Mouse (Mus musculus): ENCODE measurements at regions not wholly inside any gene's neighbourhood (a gene's known extent, or its start where the extent isn't known, plus 50 kb on each side); places are given as distances from the start of the nearest gene placed in this dataset.

DNA sequence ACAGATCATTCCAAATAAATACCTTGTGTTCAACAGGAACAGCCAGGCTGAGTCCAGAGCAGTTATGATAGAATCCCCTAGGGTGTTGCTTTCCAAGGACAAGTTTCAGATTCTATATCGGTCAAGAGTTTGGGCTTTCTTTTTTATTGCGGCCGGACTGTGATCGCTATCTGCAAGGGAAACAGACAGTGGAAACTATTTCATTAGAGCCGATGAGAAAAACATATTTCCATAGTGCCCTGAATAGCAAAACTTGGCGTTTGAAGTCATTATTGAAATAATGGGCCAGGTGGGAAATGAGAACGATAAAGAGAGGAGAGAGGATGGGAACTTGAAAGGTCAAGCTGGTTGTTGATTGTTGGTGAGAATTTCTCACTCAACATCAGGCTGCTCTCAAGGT is 282.4 kb upstream of the Gm12728 start:
- H3K4me2 ChIP-seq, result no peak overlapping the region
- no peak overlapping the region for H3K4me3 ChIP-seq
- no peaks in the 10 kb centered on the region for H3K36me3 ChIP-seq (ENCODE audit: poor library complexity, severe bottlenecking)
- no peaks in the 10 kb centered on the region for H3K9me3 ChIP-seq (replicated peaks)
- H3K27me3 ChIP-seq, result no peaks in the 10 kb centered on the region
- no peak for ATAC-seq
- H3K27ac ChIP-seq, result no peak overlapping the region
- no peaks in the 10 kb centered on the region for H3K4me1 ChIP-seq
- WGBS, result 91% methylated on average over 7 of the region's 7 CpGs
- H3K9ac ChIP-seq, result no peak overlapping the region

DNA sequence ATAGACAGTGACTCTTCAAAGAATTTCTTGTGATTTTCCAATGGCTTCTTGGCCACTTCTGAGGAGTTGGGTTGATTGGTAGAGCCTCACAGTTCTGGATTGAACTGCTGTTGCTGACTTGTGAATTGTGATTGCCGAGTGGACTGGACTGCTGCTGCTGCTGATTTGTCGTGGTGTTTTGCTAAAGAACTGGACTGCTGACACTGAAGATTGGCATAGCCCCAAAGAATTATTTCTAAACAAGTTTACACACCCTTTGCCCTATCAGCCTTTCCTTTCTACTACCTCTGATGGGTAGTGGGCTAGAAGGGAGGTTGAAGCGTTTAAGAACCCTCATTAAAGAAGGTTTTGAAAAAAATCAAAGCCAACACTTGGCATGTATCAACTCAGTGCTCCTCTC is 280.6 kb upstream of the Gm12728 start:
- Histone ChIP-seq H3K4me2 (no peak overlapping the region), H3K9me3 (replicated peaks) (no peaks in the 10 kb centered on the region), H3K4me3 (no peak overlapping the region), H3K36me3 (ENCODE audit: poor library complexity, severe bottlenecking) (no peaks in the 10 kb centered on the region), H3K4me1 (no peaks in the 10 kb centered on the region), H3K27me3 (no peaks in the 10 kb centered on the region), H3K27ac (no peak overlapping the region), H3K9ac (no peak overlapping the region)
- WGBS, result 91% methylated on average over 3 of the region's 3 CpGs
- no peak for ATAC-seq

DNA sequence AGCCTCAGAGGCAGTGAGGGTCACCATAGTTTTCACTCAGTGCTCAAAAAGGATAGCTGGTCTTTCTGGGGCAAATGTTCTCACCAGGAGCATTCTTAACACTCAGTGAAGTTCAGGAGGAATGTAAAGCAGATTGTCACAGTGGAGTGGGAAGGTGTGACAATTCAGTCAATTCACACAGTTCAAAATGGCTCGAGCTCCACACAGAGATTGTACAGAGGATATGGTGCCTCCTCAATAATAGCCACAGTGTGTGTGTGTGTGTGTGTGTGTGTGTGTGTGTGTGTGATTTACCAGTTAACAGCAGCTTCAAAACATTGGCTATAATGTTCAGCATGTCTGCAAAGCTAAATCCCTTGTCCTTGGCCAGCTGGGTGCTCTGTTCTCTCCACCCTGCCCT is 279.3 kb upstream of the Gm12728 start:
- Histone ChIP-seq H3K4me3 (no peak overlapping the region), H3K27ac (no peak overlapping the region), H3K9me3 (replicated peaks) (no peaks in the 10 kb centered on the region), H3K36me3 (ENCODE audit: poor library complexity, severe bottlenecking) (no peaks in the 10 kb centered on the region), H3K9ac (no peak overlapping the region), H3K4me2 (no peak overlapping the region), H3K4me1 (no peaks in the 10 kb centered on the region), H3K27me3 (no peaks in the 10 kb centered on the region)
- WGBS, result 85% methylated on average over 1 of the region's 1 CpGs
- no peak for ATAC-seq

DNA sequence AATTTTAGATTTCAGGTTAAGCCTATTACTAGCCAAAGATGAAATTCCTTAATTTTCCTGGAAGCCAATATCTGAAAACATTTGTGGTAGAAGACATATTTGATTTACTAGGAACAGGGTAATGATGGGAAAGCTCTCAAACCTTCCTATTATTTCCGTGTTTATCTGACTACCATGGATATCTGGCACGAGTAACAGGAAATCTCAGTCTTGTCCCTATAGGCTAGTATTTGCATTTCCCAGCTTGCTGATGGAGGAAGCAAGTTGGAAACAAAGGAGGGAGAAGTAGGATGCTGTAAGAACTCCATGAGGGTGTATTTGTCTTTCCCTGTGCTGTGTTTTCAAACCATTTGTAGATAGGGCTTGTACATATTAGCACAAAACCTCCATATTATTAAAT is 264.5 kb upstream of the Gm12728 start:
- Histone ChIP-seq H3K27me3 (no peaks in the 10 kb centered on the region), H3K9ac (no peak overlapping the region), H3K27ac (no peak overlapping the region), H3K36me3 (ENCODE audit: poor library complexity, severe bottlenecking) (no peaks in the 10 kb centered on the region), H3K4me3 (no peak overlapping the region), H3K4me1 (no peaks in the 10 kb centered on the region), H3K9me3 (replicated peaks) (no peaks in the 10 kb centered on the region), H3K4me2 (no peak overlapping the region)
- ATAC-seq, result no peak
- 76% methylated on average over 2 of the region's 2 CpGs for WGBS

DNA sequence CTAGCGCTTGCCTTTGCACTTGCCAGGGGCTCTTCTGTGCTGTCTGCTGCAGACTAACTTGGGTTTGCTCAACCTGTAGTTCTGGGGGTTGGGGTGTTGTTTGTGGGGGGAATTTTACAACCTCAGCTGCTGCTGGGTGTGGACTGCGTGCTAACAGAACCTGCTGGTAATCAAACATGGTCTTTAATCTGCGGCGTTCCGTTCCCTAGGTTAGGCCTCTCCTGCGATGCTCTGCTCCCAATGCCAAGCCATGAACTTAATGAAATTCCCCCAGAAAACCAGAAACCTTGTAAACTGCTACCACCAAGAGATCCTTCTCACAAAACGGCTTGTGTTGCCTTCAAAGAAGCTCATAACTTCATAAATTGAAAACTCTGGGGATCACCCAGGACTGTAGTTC is 262.9 kb upstream of the Gm12728 start:
- H3K4me1 ChIP-seq, result no peaks in the 10 kb centered on the region
- no peak overlapping the region for H3K27ac ChIP-seq
- H3K4me3 ChIP-seq, result no peak overlapping the region
- H3K9ac ChIP-seq, result no peak overlapping the region
- ATAC-seq, result no peak
- H3K4me2 ChIP-seq, result no peak overlapping the region
- no peaks in the 10 kb centered on the region for H3K27me3 ChIP-seq
- no peaks in the 10 kb centered on the region for H3K9me3 ChIP-seq (replicated peaks)
- WGBS, result 93% methylated on average over 7 of the region's 7 CpGs
- H3K36me3 ChIP-seq (ENCODE audit: poor library complexity, severe bottlenecking), result no peaks in the 10 kb centered on the region

DNA sequence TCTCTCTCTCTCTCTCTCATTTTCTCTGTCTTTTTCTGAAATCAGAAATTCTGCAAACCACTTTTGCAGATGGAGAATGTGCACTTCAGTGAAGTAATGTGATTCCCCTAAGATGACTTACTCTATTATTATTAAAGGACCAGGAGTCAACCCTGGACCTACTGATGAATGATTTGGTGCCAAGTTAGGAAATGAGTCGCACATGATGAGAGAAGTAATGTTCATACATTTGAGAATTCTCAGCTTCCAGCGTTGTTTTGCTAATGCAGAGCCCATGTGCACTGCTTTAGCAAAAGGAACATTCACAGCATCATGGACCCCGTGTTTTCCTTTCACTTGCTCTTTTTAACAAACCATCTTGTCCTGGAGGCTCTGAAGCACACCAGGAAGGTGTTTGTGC is 262.4 kb upstream of the Gm12728 start:
- 83% methylated on average over 3 of the region's 3 CpGs for WGBS
- H3K9me3 ChIP-seq (replicated peaks), result no peaks in the 10 kb centered on the region
- no peak overlapping the region for H3K4me2 ChIP-seq
- ATAC-seq, result no peak
- no peaks in the 10 kb centered on the region for H3K4me1 ChIP-seq
- no peak overlapping the region for H3K27ac ChIP-seq
- H3K9ac ChIP-seq, result no peak overlapping the region
- no peaks in the 10 kb centered on the region for H3K27me3 ChIP-seq
- no peaks in the 10 kb centered on the region for H3K36me3 ChIP-seq (ENCODE audit: poor library complexity, severe bottlenecking)
- H3K4me3 ChIP-seq, result no peak overlapping the region

DNA sequence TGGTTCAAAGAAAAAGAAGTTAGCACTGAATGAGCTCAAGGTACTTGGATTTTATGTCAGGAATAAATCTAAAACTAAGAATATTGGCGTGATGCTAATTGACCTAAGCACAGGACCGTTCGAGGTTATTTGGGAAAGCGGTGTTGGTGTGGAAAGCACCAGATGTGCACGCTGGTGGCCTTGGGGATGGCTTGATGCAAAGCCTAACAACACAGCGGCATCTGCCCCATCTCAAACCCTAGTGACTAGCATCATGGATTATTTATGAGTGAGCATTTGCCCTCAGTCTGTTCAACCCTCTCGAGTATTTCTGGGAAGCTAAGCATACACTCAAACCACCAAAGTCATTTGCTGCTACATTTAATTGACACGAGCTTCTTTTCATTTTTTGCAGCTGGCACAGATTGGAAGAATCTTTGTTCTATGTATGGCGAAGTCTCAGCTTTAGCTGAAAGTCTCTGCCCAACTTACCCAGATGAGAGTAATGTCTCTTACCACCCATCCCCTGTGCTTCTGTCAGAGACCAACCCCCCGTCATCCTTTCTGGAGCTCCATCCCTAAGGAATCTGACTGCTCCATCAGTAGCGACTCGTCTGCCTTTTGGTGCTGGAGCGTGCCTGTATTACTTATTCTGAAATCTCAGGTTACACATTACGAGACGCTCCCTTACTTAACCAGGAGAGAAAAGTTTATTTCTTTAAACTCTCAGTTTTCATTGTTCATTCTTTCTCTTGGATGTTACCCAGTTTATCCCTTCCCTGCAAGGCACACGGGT is 257.8 kb upstream of the Gm12728 start:
- no peak overlapping the region for H3K9ac ChIP-seq
- ATAC-seq, result no peak
- no peaks in the 10 kb centered on the region for H3K4me1 ChIP-seq
- H3K4me3 ChIP-seq, result no peak overlapping the region
- no peak overlapping the region for H3K4me2 ChIP-seq
- no peaks in the 10 kb centered on the region for H3K9me3 ChIP-seq (replicated peaks)
- 79% methylated on average over 16 of the region's 16 CpGs for WGBS
- H3K36me3 ChIP-seq (ENCODE audit: poor library complexity, severe bottlenecking), result no peaks in the 10 kb centered on the region
- H3K27me3 ChIP-seq, result no peaks in the 10 kb centered on the region
- H3K27ac ChIP-seq, result no peak overlapping the region

DNA sequence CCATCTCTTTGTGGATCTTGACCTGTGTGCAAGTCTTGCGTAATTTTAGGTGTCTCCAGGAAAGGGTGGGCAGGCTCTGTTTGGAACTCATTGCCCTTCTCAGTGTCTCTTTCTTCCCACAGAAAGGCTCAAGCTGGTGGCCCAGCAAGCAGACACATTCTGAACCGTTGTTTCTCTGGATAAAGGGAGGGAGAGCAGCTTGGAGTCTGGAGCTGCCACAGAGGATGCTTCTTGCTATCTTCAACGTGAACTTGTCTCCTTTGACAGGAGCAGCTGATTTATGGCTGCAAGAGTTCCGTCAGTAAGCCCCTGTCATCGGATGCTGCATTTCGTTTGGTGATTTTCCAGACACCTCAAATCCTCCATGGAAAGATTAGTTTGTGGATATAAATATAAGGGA is 254.2 kb upstream of the Gm12728 start:
- Histone ChIP-seq H3K36me3 (ENCODE audit: poor library complexity, severe bottlenecking) (no peaks in the 10 kb centered on the region), H3K4me3 (no peak overlapping the region), H3K9me3 (replicated peaks) (no peaks in the 10 kb centered on the region), H3K4me1 (no peaks in the 10 kb centered on the region), H3K27me3 (no peaks in the 10 kb centered on the region; the same call in 1 of the 2 replicates), H3K27ac (no peak overlapping the region), H3K4me2 (no peak overlapping the region), H3K9ac (no peak overlapping the region)
- no peak for ATAC-seq
- 89% methylated on average over 6 of the region's 6 CpGs for WGBS

DNA sequence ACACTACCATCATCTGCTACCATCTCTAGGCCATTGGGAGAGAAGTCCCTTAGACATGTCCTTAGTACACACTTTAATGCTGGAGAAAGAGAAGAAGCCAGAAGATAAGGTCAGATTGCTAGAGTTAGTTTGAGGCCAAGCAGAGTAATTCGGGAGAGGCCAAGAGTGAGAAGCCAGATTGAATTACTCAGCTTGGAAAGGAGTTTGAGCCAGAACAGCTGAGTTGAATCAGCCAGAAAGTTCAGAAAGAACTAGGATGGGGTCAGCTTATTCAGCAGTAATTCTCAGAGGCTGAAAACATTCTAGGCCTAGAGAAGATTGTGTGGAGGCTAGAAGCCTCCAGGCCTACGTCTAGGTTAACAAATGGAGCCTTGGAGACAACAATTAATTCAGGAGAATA is 244.2 kb upstream of the Gm12728 start:
- ATAC-seq, result no peak
- H3K27ac ChIP-seq, result no peak overlapping the region
- no peaks in the 10 kb centered on the region for H3K4me1 ChIP-seq
- no peaks in the 10 kb centered on the region for H3K36me3 ChIP-seq (ENCODE audit: poor library complexity, severe bottlenecking)
- no peaks in the 10 kb centered on the region for H3K27me3 ChIP-seq
- no peak overlapping the region for H3K4me3 ChIP-seq
- no peak overlapping the region for H3K4me2 ChIP-seq
- 84% methylated on average over 2 of the region's 2 CpGs for WGBS
- no peak overlapping the region for H3K9ac ChIP-seq
- H3K9me3 ChIP-seq (replicated peaks), result 0 out of 2 replicates have a peak, but pooled peaks cover 5% of the 10 kb centered on the region

DNA sequence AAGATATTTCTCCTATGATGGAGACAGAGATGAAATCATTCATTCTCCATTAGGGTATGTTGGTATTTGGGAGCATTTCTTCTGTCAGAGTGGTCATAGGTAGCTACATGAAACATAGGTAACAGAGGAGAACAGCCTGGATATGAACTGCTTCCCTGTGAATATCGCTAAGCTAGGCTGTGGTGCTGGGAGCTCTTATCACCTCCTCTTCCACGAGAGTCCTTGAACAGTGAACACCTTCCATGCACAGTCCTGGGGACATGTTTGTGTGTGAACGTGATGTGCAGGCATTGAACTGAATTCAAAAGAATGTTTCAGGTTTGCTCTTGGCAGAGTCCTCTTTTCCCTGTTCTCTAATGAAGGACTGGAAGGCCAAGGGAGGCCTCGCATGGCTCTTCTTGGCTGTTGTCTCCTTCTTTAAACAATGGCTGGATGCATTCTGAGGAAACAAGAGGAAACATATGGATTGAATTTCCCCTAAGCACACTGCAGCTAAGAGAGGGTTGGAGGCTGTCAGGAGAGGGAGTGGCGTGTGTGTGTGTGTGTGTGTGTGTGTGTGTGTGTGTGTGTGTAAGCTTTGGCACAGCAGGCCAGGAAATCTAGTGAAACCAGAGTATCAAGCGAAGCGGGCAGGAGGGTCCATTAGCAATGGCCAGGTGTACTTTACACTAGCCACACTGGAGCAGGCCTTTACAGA is 239.8 kb upstream of the Gm12728 start:
- Histone ChIP-seq H3K36me3 (ENCODE audit: poor library complexity, severe bottlenecking) (no peaks in the 10 kb centered on the region), H3K9me3 (replicated peaks) (0 out of 2 replicates have a peak, but pooled peaks cover 5% of the 10 kb centered on the region), H3K4me1 (no peaks in the 10 kb centered on the region), H3K9ac (no peak overlapping the region), H3K4me3 (no peak overlapping the region), H3K27ac (no peak overlapping the region), H3K4me2 (no peak overlapping the region), H3K27me3 (no peaks in the 10 kb centered on the region)
- WGBS, result 86% methylated on average over 7 of the region's 7 CpGs
- no peak for ATAC-seq

DNA sequence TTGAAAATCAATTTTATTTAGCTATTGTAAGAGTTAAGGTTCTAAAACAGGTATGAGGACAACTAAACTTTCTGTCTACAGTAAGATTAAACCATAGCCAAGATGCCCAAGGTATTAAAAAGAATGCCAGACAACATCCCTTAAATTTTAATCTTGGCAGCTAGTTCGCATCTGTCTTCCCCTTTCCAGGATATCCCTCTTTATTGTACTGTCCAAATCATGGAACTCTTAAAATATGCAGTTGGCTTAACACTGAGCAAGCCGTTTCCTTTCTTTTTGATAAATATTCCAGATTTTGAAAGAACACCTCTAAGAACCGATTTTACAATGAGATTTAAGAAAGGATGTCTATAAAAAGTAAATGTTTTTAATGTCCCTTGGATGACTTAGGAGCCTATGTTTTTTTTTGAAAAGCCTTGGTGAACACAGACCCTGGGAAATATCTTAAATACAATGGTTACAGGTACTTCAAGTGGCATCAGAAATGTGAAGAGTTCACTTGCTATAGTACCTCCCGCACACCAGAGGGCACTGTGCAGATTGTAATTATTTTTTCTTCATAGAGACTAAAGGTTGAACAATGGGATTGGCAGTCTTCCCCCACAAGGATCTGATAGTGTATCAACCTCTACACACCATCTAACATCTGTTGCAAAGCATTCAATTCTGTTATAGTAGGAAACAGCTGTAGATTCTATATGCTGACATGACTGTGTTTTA is 237.5 kb upstream of the Gm12728 start:
- H3K4me1 ChIP-seq, result no peaks in the 10 kb centered on the region; the same call in 1 of the 2 replicates
- ATAC-seq, result no peak

DNA sequence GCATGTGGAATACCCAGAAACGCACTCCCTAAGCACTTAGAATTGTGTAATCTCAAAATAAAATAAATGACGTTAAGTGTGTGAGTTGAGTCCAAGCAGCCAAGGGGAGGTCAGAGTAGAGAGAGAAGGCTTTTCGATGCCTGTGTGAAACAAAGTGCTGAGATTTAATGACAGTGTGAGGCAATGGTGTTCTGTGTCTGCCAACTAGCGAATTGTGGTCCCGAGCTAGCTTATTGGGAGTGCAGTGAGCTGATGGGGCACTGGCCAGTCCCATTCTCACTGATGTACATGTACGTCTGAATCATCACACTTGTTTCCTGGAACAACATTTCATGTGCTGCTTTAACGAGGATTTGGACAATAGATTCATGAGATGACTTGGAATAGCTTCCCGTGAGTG is 234.7 kb upstream of the Gm12728 start:
- H3K27ac ChIP-seq, result no peak overlapping the region
- H3K36me3 ChIP-seq (ENCODE audit: poor library complexity, severe bottlenecking), result no peaks in the 10 kb centered on the region
- H3K27me3 ChIP-seq, result no peaks in the 10 kb centered on the region
- H3K4me3 ChIP-seq, result no peak overlapping the region
- no peaks in the 10 kb centered on the region; the same call in 1 of the 2 replicates for H3K4me1 ChIP-seq
- H3K9ac ChIP-seq, result no peak overlapping the region
- ATAC-seq, result no peak
- H3K4me2 ChIP-seq, result no peak overlapping the region
- H3K9me3 ChIP-seq (replicated peaks), result no peaks in the 10 kb centered on the region
- WGBS, result 80% methylated on average over 8 of the region's 8 CpGs

More for the DNA sequence above, 237.5 kb upstream of the Gm12728 start:
- Histone ChIP-seq H3K27ac (no peak overlapping the region), H3K9ac (no peak overlapping the region), H3K36me3 (ENCODE audit: poor library complexity, severe bottlenecking) (no peaks in the 10 kb centered on the region), H3K9me3 (replicated peaks) (no peaks in the 10 kb centered on the region), H3K4me3 (no peak overlapping the region), H3K27me3 (no peaks in the 10 kb centered on the region), H3K4me2 (no peak overlapping the region)
- 94% methylated on average over 4 of the region's 4 CpGs for WGBS
